Mouse (Mus musculus): ENCODE measurements at regions not wholly inside any gene's neighbourhood (a gene's known extent, or its start where the extent isn't known, plus 50 kb on each side); places are given as distances from the start of the nearest gene placed in this dataset.

- Histone ChIP-seq H3K4me3 (replicated peaks; ENCODE audit: low read length) (no peak overlapping the region), H3K27me3 (ENCODE audit: insufficient read depth, low read length) (no peaks in the 10 kb centered on the region), H3K9me3 (ENCODE audit: low read length) (no peaks in the 10 kb centered on the region), H3K4me1 (replicated peaks; ENCODE audit: low read depth, low read length) (peaks cover 8% of the 10 kb centered on the region), H3K36me3 (ENCODE audit: insufficient read depth, low read length) (no peaks in the 10 kb centered on the region)
- TF ChIP-seq NANOG (IDR thresholded peaks at IDR 0.05; ENCODE audit: borderline replicate concordance, low read length) (no peak), CTCF (conservative IDR thresholded peaks at IDR 0.05; ENCODE audit: low read length) (no peak), POU5F1 (IDR thresholded peaks at IDR 0.05; ENCODE audit: borderline replicate concordance, low read length) (no peak)
Observed at GRCm38 (mm10) chr19:15583782-15584693, 363.1 kb downstream of the Psat1 start.

- H3K9me3 ChIP-seq (ENCODE audit: low read length): no peaks in the 10 kb centered on the region
- H3K36me3 ChIP-seq (ENCODE audit: insufficient read depth, low read length): no peaks in the 10 kb centered on the region
- peaks cover 8% of the 10 kb centered on the region for H3K4me1 ChIP-seq (replicated peaks; ENCODE audit: low read depth, low read length)
- no peak overlapping the region for H3K4me3 ChIP-seq (replicated peaks; ENCODE audit: low read length)
- TF ChIP-seq CTCF (conservative IDR thresholded peaks at IDR 0.05; ENCODE audit: low read length) (no peak), NANOG (IDR thresholded peaks at IDR 0.05; ENCODE audit: borderline replicate concordance, low read length) (no peak), POU5F1 (IDR thresholded peaks at IDR 0.05; ENCODE audit: borderline replicate concordance, low read length) (no peak)
- no peaks in the 10 kb centered on the region for H3K27me3 ChIP-seq (ENCODE audit: insufficient read depth, low read length)
Observed at GRCm38 (mm10) chr19:15583106-15583781, 363.9 kb downstream of the Psat1 start.

GRCm38 (mm10) chr19:15571204-15571603 is 375.9 kb downstream of the Psat1 start:
- TF ChIP-seq NANOG (IDR thresholded peaks at IDR 0.05; ENCODE audit: borderline replicate concordance, low read length) (no peak), CTCF (conservative IDR thresholded peaks at IDR 0.05; ENCODE audit: low read length) (no peak)
- Histone ChIP-seq H3K27me3 (ENCODE audit: insufficient read depth, low read length) (no peaks in the 10 kb centered on the region), H3K36me3 (ENCODE audit: insufficient read depth, low read length) (no peaks in the 10 kb centered on the region), H3K4me1 (replicated peaks; ENCODE audit: low read depth, low read length) (no peaks in the 10 kb centered on the region), H3K4me3 (replicated peaks; ENCODE audit: low read length) (no peak overlapping the region), H3K9me3 (ENCODE audit: low read length) (no peaks in the 10 kb centered on the region)

GRCm38 (mm10) chr19:15561511-15561910 is 385.6 kb downstream of the Psat1 start:
- H3K4me1 ChIP-seq (replicated peaks; ENCODE audit: low read depth, low read length): no peaks in the 10 kb centered on the region
- TF ChIP-seq NANOG (IDR thresholded peaks at IDR 0.05; ENCODE audit: borderline replicate concordance, low read length) (no peak), POU5F1 (IDR thresholded peaks at IDR 0.05; ENCODE audit: borderline replicate concordance, low read length) (no peak), CTCF (conservative IDR thresholded peaks at IDR 0.05; ENCODE audit: low read length) (no peak)
- H3K27me3 ChIP-seq (ENCODE audit: insufficient read depth, low read length): no peaks in the 10 kb centered on the region; the same call in 1 of the 2 replicates
- no peaks in the 10 kb centered on the region for H3K9me3 ChIP-seq (ENCODE audit: low read length)
- no peaks in the 10 kb centered on the region for H3K36me3 ChIP-seq (ENCODE audit: insufficient read depth, low read length)
- no peak overlapping the region for H3K4me3 ChIP-seq (replicated peaks; ENCODE audit: low read length)

- TF ChIP-seq CTCF (conservative IDR thresholded peaks at IDR 0.05; ENCODE audit: low read length) (no peak), POU5F1 (IDR thresholded peaks at IDR 0.05; ENCODE audit: borderline replicate concordance, low read length) (no peak), NANOG (IDR thresholded peaks at IDR 0.05; ENCODE audit: borderline replicate concordance, low read length) (no peak)
- Histone ChIP-seq H3K4me3 (replicated peaks; ENCODE audit: low read length) (no peak overlapping the region), H3K9me3 (ENCODE audit: low read length) (no peaks in the 10 kb centered on the region), H3K36me3 (ENCODE audit: insufficient read depth, low read length) (no peaks in the 10 kb centered on the region), H3K27me3 (ENCODE audit: insufficient read depth, low read length) (no peaks in the 10 kb centered on the region), H3K4me1 (replicated peaks; ENCODE audit: low read depth, low read length) (no peaks in the 10 kb centered on the region)
Observed at GRCm38 (mm10) chr19:15553953-15554352, 393.2 kb downstream of the Psat1 start.

GRCm38 (mm10) chr19:15517853-15518252 is 429.3 kb downstream of the Psat1 start:
- H3K9me3 ChIP-seq (ENCODE audit: low read length): peaks cover 1% of the 10 kb centered on the region; the same call in 1 of the 2 replicates
- no peak for TF ChIP-seq POU5F1 (IDR thresholded peaks at IDR 0.05; ENCODE audit: borderline replicate concordance, low read length)
- TF ChIP-seq NANOG (IDR thresholded peaks at IDR 0.05; ENCODE audit: borderline replicate concordance, low read length): no peak
- TF ChIP-seq CTCF (conservative IDR thresholded peaks at IDR 0.05; ENCODE audit: low read length): no peak

GRCm38 (mm10) chr19:15516566-15517305 is 430.4 kb downstream of the Psat1 start:
- TF ChIP-seq NANOG (IDR thresholded peaks at IDR 0.05; ENCODE audit: borderline replicate concordance, low read length) (no peak; the same call in 1 of the 2 replicates), POU5F1 (IDR thresholded peaks at IDR 0.05; ENCODE audit: borderline replicate concordance, low read length) (no peak), CTCF (conservative IDR thresholded peaks at IDR 0.05; ENCODE audit: low read length) (no peak)
- Histone ChIP-seq H3K36me3 (ENCODE audit: insufficient read depth, low read length) (no peaks in the 10 kb centered on the region), H3K4me1 (replicated peaks; ENCODE audit: low read depth, low read length) (peaks cover 21% of the 10 kb centered on the region), H3K9me3 (ENCODE audit: low read length) (no peaks in the 10 kb centered on the region), H3K27me3 (ENCODE audit: insufficient read depth, low read length) (no peaks in the 10 kb centered on the region), H3K4me3 (replicated peaks; ENCODE audit: low read length) (peak overlapping the region; percentile 33)

More at GRCm38 (mm10) chr19:15517853-15518252, 429.3 kb downstream of the Psat1 start:
- no peaks in the 10 kb centered on the region for H3K36me3 ChIP-seq (ENCODE audit: insufficient read depth, low read length)
- no peaks in the 10 kb centered on the region for H3K27me3 ChIP-seq (ENCODE audit: insufficient read depth, low read length)
- H3K4me3 ChIP-seq (replicated peaks; ENCODE audit: low read length): no peak overlapping the region
- H3K4me1 ChIP-seq (replicated peaks; ENCODE audit: low read depth, low read length): peaks cover 21% of the 10 kb centered on the region

GRCm38 (mm10) chr19:15513197-15513596 is 433.9 kb downstream of the Psat1 start:
- H3K4me1 ChIP-seq (replicated peaks; ENCODE audit: low read depth, low read length): peaks cover 21% of the 10 kb centered on the region
- no peak for TF ChIP-seq CTCF (conservative IDR thresholded peaks at IDR 0.05; ENCODE audit: low read length)
- no peak for TF ChIP-seq NANOG (IDR thresholded peaks at IDR 0.05; ENCODE audit: borderline replicate concordance, low read length)
- H3K9me3 ChIP-seq (ENCODE audit: low read length): no peaks in the 10 kb centered on the region
- no peaks in the 10 kb centered on the region for H3K27me3 ChIP-seq (ENCODE audit: insufficient read depth, low read length)
- H3K36me3 ChIP-seq (ENCODE audit: insufficient read depth, low read length): no peaks in the 10 kb centered on the region
- H3K4me3 ChIP-seq (replicated peaks; ENCODE audit: low read length): no peak overlapping the region
